Mouse (Mus musculus): Measurements from ENCODE around the gene Edem3. TPM values are rescaled to one million over a fixed set of nuclear protein-coding genes. Genes with fewer than 3 reads are reported as not detected.
"Not testable (repeated sequence)": the region's sequence is repeated elsewhere in the genome, so short reads cannot be mapped to it uniquely, and the experiment has no call there.

The Edem3 gene
- polyA plus RNA-seq, 1 experiment from 2014 or later = 15.7 TPM

DNA sequence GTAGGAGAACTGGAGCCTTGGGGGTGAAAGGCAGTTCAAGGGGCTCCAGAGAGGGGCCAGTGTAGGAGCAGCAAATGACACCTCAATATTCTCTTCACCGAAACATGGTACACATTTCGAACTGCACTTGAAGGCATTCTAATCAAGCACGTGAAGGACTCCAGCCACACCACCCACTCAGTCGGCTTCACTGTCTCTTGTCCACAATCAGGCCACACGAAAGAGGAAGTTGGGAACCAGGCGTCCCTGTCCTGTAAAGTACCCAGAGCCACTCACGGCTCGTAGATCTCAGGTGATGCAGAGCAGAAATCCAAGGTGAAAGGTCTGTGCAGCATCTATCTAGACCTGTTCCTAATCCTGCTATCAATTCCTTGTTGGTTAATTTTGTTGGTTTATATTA is 36.6 kb upstream of the Edem3 start:
- Histone ChIP-seq H3K36me3 (no peaks in the 10 kb centered on the region), H3K9ac (no peak overlapping the region), H3K4me3 (replicated peaks) (no peak overlapping the region), H3K4me1 (no peaks in the 10 kb centered on the region; the same call in 1 of the 2 replicates), H3K9me3 (no peaks in the 10 kb centered on the region), H3K4me2 (no peak overlapping the region), H3K27me3 (replicated peaks) (no peaks in the 10 kb centered on the region), H3K27ac (no peak overlapping the region)
- 75% methylated on average over 8 of the region's 8 CpGs for WGBS
- ATAC-seq (ENCODE audit: insufficient read depth, low FRiP score, low read depth) = no peak

DNA sequence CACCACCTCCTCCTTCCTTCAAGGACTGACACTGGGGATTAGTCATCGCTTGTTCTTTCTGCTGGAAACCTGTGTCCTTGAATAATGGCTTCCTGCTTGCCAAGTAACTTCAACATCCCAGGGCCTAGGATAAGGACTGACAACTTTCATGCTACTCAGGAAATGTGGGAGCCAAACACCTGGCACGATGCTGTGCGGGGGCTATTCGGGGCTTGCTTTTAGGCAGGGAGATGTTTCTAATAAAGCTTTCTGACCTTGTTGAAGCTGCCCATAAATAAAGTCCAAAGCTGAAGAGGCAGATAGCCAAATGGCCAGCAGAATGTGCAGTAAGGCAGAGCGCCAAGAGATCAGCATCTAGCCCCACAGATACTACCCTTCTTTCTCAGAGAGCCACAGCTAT is 35.3 kb upstream of the Edem3 start:
- H3K4me1 ChIP-seq = no peaks in the 10 kb centered on the region; the same call in 1 of the 2 replicates
- no peak overlapping the region for H3K27ac ChIP-seq
- H3K9ac ChIP-seq = no peak overlapping the region
- 65% methylated on average over 5 of the region's 5 CpGs for WGBS
- H3K27me3 ChIP-seq (replicated peaks) = no peaks in the 10 kb centered on the region
- no peaks in the 10 kb centered on the region for H3K36me3 ChIP-seq
- no peaks in the 10 kb centered on the region for H3K9me3 ChIP-seq
- no peak overlapping the region for H3K4me2 ChIP-seq
- no peak for ATAC-seq (ENCODE audit: insufficient read depth, low FRiP score, low read depth)
- no peak overlapping the region for H3K4me3 ChIP-seq (replicated peaks)

DNA sequence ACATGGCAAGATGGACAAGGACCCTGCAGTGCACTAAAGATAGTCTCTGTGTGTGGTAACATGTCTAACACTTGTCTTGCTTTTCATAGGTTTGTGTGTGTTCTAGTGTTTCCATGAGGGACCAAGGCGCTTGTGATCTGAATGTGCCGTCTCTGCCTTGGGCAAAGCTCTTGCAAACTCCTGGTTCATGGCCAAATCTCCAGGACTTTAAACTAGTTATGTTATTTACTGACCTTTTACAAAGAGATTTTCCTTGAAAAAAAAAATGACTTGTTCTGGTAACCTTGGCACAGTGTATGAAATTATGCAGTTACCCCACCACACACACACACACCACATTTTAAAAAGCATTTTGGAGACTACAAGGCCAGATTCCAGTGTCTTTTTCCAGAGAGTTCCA is 34.6 kb upstream of the Edem3 start:
- no peak overlapping the region for H3K9ac ChIP-seq
- H3K36me3 ChIP-seq = no peaks in the 10 kb centered on the region
- H3K27ac ChIP-seq = no peak overlapping the region
- H3K4me3 ChIP-seq (replicated peaks) = no peak overlapping the region
- no peak overlapping the region for H3K4me2 ChIP-seq
- 81% methylated on average over 2 of the region's 2 CpGs for WGBS
- no peaks in the 10 kb centered on the region for H3K27me3 ChIP-seq (replicated peaks)
- no peaks in the 10 kb centered on the region; the same call in 1 of the 2 replicates for H3K4me1 ChIP-seq
- H3K9me3 ChIP-seq = no peaks in the 10 kb centered on the region
- ATAC-seq (ENCODE audit: insufficient read depth, low FRiP score, low read depth) = no peak

DNA sequence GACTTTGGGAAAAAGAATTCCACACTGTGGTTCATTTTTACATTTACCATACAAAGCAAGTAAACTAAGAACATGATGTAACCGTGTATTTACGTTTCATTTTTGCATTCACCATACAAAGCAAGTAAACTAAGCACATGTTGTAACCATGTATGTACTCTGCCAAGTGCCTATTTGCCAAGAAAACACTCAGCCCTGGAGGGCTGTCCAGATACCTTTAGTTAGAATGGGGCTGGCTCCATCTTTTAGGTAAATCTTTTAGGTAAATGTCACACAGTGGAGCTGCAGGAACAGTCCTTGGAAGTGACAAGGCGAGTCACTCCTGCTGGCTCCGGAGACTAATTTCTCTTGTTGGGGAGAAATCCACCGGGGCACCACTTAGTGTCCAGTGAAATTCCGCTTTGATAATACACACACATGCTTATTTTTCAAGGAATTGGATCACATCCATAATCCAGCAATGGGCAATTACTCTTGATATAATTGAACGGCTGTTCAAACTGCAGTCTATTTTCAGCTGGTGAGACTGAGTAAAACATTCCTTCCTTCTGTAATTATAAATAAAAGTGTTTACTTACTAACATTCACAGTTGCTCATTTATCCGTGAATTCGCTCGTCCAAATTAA is 33.7 kb upstream of the Edem3 start:
- Histone ChIP-seq H3K9me3 (no peaks in the 10 kb centered on the region), H3K9ac (no peak overlapping the region), H3K27ac (no peak overlapping the region), H3K4me1 (no peaks in the 10 kb centered on the region; the same call in 1 of the 2 replicates), H3K4me3 (replicated peaks) (no peak overlapping the region), H3K36me3 (no peaks in the 10 kb centered on the region), H3K4me2 (no peak overlapping the region), H3K27me3 (replicated peaks) (no peaks in the 10 kb centered on the region)
- WGBS = 48% methylated on average over 10 of the region's 10 CpGs
- no peak for ATAC-seq (ENCODE audit: insufficient read depth, low FRiP score, low read depth)

DNA sequence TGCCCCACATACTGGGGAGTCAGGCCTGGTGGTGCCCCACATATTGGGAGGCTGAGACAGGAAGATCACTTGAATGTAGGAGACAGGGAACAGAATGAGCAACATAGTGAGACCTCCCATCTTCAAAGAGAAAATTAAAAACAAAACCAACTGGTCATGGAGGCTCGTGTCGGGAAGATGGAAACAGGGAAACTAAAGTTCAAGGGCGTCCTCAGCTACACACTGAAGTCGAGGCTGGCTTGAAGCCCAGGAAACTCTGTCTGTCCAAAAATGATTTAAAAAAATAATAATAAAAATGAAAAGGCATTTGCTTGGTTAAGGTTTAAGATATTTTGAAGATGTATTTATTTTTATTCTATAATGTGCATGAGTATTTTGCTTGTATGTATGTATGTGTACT is 31.4 kb upstream of the Edem3 start:
- ATAC-seq (ENCODE audit: insufficient read depth, low FRiP score, low read depth) = no peak
- H3K4me1 ChIP-seq = no peaks in the 10 kb centered on the region; the same call in 1 of the 2 replicates
- no peak overlapping the region for H3K9ac ChIP-seq
- no peak overlapping the region for H3K4me2 ChIP-seq
- no peak overlapping the region for H3K4me3 ChIP-seq (replicated peaks)
- H3K36me3 ChIP-seq = no peaks in the 10 kb centered on the region
- H3K27ac ChIP-seq = no peak overlapping the region
- 67% methylated on average over 4 of the region's 4 CpGs for WGBS
- H3K27me3 ChIP-seq (replicated peaks) = no peaks in the 10 kb centered on the region
- no peaks in the 10 kb centered on the region for H3K9me3 ChIP-seq

DNA sequence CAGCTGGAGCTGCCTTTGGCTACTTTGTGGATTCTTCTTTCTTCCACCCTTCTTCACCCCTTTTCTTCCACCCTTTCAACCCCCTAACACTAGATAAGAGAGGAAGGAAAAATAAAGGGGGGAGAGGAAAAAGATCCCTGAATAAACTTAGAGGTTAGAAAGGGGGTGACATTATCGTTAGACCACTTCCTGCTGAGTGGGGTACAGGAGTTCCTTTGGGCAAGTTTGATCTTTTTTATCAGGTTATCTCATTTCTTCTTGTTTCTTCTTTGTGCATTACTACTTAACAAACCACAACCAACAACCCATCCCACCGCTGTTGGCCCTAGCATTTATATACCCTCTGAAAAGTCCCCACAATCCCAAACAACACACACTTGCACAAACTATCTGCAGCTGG is 29.6 kb upstream of the Edem3 start:
- Histone ChIP-seq H3K27ac (no peak overlapping the region), H3K4me1 (no peaks in the 10 kb centered on the region; the same call in 1 of the 2 replicates), H3K27me3 (replicated peaks) (no peaks in the 10 kb centered on the region), H3K4me2 (no peak overlapping the region), H3K9me3 (no peaks in the 10 kb centered on the region), H3K9ac (no peak overlapping the region), H3K36me3 (no peaks in the 10 kb centered on the region), H3K4me3 (replicated peaks) (no peak overlapping the region)
- no peak for ATAC-seq (ENCODE audit: insufficient read depth, low FRiP score, low read depth)
- 72% methylated on average over 2 of the region's 2 CpGs for WGBS

DNA sequence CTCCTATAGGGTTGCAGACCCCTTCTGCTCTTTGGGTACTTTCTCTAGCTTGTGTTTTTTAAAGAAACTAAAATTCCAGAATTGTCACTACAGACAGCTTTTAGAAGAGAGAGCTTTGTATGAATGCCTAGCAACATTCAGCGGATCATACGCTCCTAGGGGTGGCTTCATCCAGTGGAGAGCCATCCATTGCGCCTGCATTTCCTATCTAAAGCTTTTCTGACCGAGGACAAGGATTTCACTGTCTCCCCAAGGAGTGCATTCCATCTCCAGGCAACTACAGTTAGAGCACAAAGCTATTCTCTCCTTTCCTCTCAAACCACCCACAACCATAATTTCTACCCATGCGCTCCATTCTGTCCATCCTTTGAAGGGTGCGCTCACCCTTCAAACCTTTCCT is 28.8 kb upstream of the Edem3 start:
- Histone ChIP-seq H3K4me2 (no peak overlapping the region), H3K9me3 (no peaks in the 10 kb centered on the region), H3K4me3 (replicated peaks) (no peak overlapping the region), H3K36me3 (no peaks in the 10 kb centered on the region), H3K27ac (no peak overlapping the region), H3K4me1 (no peaks in the 10 kb centered on the region; the same call in 1 of the 2 replicates), H3K27me3 (replicated peaks) (no peaks in the 10 kb centered on the region), H3K9ac (no peak overlapping the region)
- ATAC-seq (ENCODE audit: insufficient read depth, low FRiP score, low read depth) = no peak
- WGBS = 89% methylated on average over 6 of the region's 6 CpGs

DNA sequence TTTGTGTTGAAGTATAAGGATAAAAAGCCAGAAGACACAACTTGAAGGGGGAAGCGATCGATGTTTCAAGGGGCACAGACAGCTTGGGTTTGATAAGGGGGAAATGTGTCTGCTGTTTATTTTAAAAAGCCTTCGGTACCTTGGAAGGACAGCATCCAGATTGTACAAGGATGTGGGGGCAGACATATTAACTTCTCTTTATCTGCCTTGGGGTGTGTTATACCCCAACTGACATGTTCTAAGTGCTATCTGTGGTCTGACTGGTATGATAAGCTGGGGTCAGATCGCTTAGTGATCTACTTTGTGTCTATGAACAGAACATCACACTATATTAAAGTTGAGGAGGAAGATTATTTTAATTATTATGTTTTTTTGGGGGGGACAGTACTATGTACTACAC is 27.0 kb upstream of the Edem3 start:
- Histone ChIP-seq H3K4me2 (no peak overlapping the region), H3K36me3 (no peaks in the 10 kb centered on the region), H3K4me3 (replicated peaks) (no peak overlapping the region), H3K9ac (no peak overlapping the region), H3K4me1 (no peaks in the 10 kb centered on the region), H3K27me3 (replicated peaks) (no peaks in the 10 kb centered on the region), H3K27ac (no peak overlapping the region), H3K9me3 (no peaks in the 10 kb centered on the region)
- ATAC-seq (ENCODE audit: insufficient read depth, low FRiP score, low read depth) = no peak
- WGBS = 40% methylated on average over 4 of the region's 4 CpGs

DNA sequence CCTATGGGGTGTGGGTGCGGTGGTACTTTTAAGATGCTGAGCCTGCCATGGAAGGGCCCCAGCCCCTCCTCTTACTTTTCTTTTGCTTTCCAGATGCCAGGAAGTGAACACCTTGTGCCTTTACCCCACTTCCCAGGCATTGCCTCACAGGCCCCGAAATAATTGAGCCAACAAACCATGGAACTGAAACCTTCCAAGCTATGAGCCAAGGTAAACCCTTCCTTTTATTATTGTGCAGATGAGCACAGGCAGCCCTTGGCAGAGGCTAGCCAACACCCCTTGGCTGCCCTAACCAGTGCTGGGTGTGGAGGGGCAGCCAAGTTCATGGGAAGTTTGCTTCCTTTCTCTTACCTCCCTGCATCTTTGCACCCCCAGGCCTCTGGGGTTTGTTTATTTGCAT is 18.0 kb upstream of the Edem3 start:
- ATAC-seq (ENCODE audit: insufficient read depth, low FRiP score, low read depth) = no peak
- H3K4me1 ChIP-seq = no peaks in the 10 kb centered on the region
- H3K27ac ChIP-seq = no peak overlapping the region
- H3K4me3 ChIP-seq (replicated peaks) = no peak overlapping the region
- H3K36me3 ChIP-seq = no peaks in the 10 kb centered on the region
- 78% methylated on average over 2 of the region's 2 CpGs for WGBS
- H3K9ac ChIP-seq = no peak overlapping the region
- H3K9me3 ChIP-seq = no peaks in the 10 kb centered on the region
- no peaks in the 10 kb centered on the region for H3K27me3 ChIP-seq (replicated peaks)
- no peak overlapping the region for H3K4me2 ChIP-seq

DNA sequence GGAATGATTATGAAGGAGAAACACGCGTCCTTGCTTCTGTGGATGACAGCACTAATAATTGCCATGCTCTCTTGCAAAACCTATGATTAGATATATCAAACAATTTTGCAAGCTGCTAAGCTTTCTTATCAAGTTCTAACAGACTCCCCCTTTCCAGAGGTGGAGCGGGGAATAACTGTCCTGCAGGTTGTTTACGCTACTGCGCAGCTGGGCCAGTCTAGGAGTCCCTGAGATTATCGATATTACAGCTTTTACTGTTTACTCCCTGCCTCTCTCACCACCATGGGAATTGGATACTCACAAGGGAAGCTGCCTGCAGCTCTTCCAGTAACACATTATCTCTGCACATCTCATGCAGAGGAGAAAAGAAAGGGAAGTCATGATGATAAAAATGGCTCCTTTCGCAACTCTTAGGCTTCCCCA is 14.0 kb upstream of the Edem3 start:
- no peaks in the 10 kb centered on the region for H3K4me1 ChIP-seq
- 60% methylated on average over 7 of the region's 7 CpGs for WGBS
- no peak overlapping the region for H3K9ac ChIP-seq
- H3K4me2 ChIP-seq = no peak overlapping the region
- no peak overlapping the region for H3K4me3 ChIP-seq (replicated peaks)
- H3K36me3 ChIP-seq = no peaks in the 10 kb centered on the region
- no peaks in the 10 kb centered on the region for H3K9me3 ChIP-seq
- no peaks in the 10 kb centered on the region for H3K27me3 ChIP-seq (replicated peaks)
- peak; percentile 71; the same call in 1 of the 2 replicates for ATAC-seq (ENCODE audit: insufficient read depth, low FRiP score, low read depth)
- H3K27ac ChIP-seq = no peak overlapping the region

DNA sequence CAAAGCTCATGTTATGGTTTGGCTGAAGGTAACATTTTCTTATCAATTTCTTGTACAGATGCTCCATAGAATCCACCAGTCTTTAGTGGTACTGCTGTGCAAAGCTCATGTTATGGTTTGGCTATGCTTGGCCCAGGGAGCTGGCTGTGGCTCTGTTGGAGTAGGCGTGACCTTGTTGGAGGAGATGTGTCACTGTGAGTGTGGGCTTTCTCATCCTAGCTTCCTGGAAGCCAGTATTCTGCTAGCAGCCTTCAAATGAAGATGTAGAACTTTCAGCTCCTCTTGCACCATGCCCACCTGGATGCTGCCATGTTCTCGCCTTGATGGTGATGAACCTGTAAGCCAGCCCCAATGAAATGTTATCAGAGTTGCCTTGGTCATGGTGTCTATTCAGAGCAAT is 5.3 kb upstream of the Edem3 start:
- not testable (repeated sequence) for H3K27ac ChIP-seq; H3K9ac ChIP-seq; H3K4me3 ChIP-seq (replicated peaks); H3K4me1 ChIP-seq; H3K27me3 ChIP-seq (replicated peaks); H3K9me3 ChIP-seq; H3K36me3 ChIP-seq; H3K4me2 ChIP-seq; ATAC-seq (ENCODE audit: insufficient read depth, low FRiP score, low read depth)
- 93% methylated on average over 2 of the region's 2 CpGs for WGBS

DNA sequence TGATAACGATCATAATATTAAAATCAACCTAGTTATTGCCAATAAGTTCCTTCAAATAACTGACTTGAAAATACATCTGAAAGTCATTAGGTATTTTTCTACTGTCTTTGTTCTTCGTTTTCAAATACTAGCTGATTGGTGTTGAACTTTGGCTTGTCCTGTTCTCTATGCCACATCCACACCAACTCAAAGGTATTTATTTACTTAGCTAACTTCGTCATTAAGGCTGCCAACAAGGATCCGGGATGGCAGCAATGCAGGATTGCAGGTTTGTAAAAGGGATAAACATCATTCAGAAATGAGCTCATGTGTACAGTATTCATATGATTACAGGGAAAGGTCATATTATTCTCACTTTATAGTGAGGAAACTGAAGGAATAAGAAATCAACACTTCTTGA is 2.2 kb upstream of the Edem3 start:
- Histone ChIP-seq H3K36me3 (no peaks in the 10 kb centered on the region), H3K27me3 (replicated peaks) (no peaks in the 10 kb centered on the region), H3K4me3 (replicated peaks) (no peak overlapping the region), H3K9me3 (no peaks in the 10 kb centered on the region), H3K4me2 (no peak overlapping the region), H3K9ac (no peak overlapping the region), H3K27ac (no peak overlapping the region), H3K4me1 (peaks cover 6% of the 10 kb centered on the region)
- ATAC-seq (ENCODE audit: insufficient read depth, low FRiP score, low read depth) = no peak
- 54% methylated on average over 4 of the region's 4 CpGs for WGBS

DNA sequence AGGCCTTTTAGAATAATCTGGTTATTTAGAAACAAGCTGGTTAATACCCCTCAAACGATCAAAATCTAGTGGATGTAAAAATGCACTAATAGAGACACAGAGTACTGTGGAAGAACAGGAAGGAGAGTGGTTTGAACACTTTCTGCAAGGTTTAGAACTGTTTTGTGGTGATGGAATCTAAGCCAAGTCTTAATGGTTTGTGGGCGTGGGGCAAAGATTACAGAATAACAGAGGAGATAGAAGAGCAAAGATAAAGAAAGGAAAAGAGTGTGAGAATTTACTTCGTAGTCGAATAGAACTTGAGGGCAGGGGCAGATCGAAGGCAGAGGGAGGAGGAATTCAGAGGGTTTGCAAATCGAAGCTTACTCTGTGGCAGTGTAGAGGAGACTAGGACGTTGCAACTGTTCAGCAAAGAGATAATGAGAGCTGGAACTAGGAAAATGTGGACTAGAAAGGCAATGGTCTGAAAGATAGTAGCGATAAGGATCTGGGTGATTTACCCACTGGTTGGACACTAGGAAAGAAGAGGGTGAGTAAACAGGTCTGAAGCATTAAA is 1.7 kb upstream of the Edem3 start:
- Histone ChIP-seq H3K27me3 (replicated peaks) (no peaks in the 10 kb centered on the region), H3K9me3 (no peaks in the 10 kb centered on the region), H3K4me3 (replicated peaks) (no peak overlapping the region), H3K36me3 (no peaks in the 10 kb centered on the region), H3K27ac (no peak overlapping the region), H3K9ac (no peak overlapping the region), H3K4me2 (no peak overlapping the region), H3K4me1 (peaks cover 6% of the 10 kb centered on the region)
- no peak for ATAC-seq (ENCODE audit: insufficient read depth, low FRiP score, low read depth)
- WGBS = 69% methylated on average over 8 of the region's 8 CpGs
